Mouse (Mus musculus) layer of hippocampus, postnatal 14 days (tissue): ENCODE data around the gene Zfp292. TPM values are rescaled to one million over a fixed set of nuclear protein-coding genes. Genes with fewer than 3 reads are reported as not detected.
"Not testable (repeated sequence)": the region's sequence is repeated elsewhere in the genome, so short reads cannot be mapped to it uniquely, and the experiment has no call there.

ENCODE experiments used
- DNase-seq, 2 experiments: peaks; one replicate each; pipeline ENCODE4 v3.0.0; 2021 to 2022; ENCODE audit warnings: low spot score in 2 of 2, mixed read lengths in 1 of 2
- long read RNA-seq, 2 experiments: library from polyadenylated mRNA; stranded (forward); transcript quantifications; one replicate each; pipeline ENCODE4 v2.0.0; 2021
- total RNA-seq, 2 experiments: library from RNA; stranded (reverse); gene quantifications; 2 replicates each; pipeline ENCODE4 v1.2.3; 2021

The Zfp292 gene
- total RNA-seq: 10 to 100 TPM; 23.8 to 25.3 TPM
- long read RNA-seq, experiment 1: 0 reads
- long read RNA-seq, experiment 2, partial matches to known transcripts: 0 of 1 reads
- long read RNA-seq, experiment 2, other reads (novel, unspliced or antisense): 1 of 1 reads

GRCm38 (mm10) chr4:34882818-34883217 lies at the start of gene Zfp292:
Gene Zfp292 (minus strand): TSS chr4:34882960.
- DNase-seq: peak; percentile 94 to 96

GRCm38 (mm10) chr4:34928386-34928785 lies 45.6 kb upstream of the Zfp292 start:
- not testable (repeated sequence) for DNase-seq

- peak; percentile 49 to 76 for DNase-seq
These were observed 39.6 kb upstream of the Zfp292 start for GRCm38 (mm10) chr4:34922177-34922870.

- no peak for DNase-seq
These were observed 34.6 kb upstream of the Zfp292 start for GRCm38 (mm10) chr4:34917400-34917799.

GRCm38 (mm10) chr4:34912171-34912570 lies 29.4 kb upstream of the Zfp292 start:
- DNase-seq: no peak

GRCm38 (mm10) chr4:34911401-34911800 lies 28.6 kb upstream of the Zfp292 start:
- DNase-seq: no peak

- DNase-seq: no peak
These were observed 25.4 kb upstream of the Zfp292 start for GRCm38 (mm10) chr4:34908127-34908526.

- DNase-seq: no peak
These were observed 24.3 kb upstream of the Zfp292 start for GRCm38 (mm10) chr4:34907026-34907425.

- no peak for DNase-seq
These were observed 23.4 kb upstream of the Zfp292 start for GRCm38 (mm10) chr4:34906151-34906550.

GRCm38 (mm10) chr4:34905396-34905795 lies 22.6 kb upstream of the Zfp292 start:
- DNase-seq: no peak

- not testable (repeated sequence) for DNase-seq
These were observed 18.8 kb upstream of the Zfp292 start for GRCm38 (mm10) chr4:34901582-34901981.

GRCm38 (mm10) chr4:34901166-34901565 lies 18.4 kb upstream of the Zfp292 start:
- no peak for DNase-seq

- peak; percentile 13 to 57 for DNase-seq
These were observed 17.4 kb upstream of the Zfp292 start for GRCm38 (mm10) chr4:34900155-34900554.

GRCm38 (mm10) chr4:34899322-34899721 lies 16.6 kb upstream of the Zfp292 start:
- DNase-seq: no peak

GRCm38 (mm10) chr4:34898497-34898896 lies 15.7 kb upstream of the Zfp292 start:
- no peak for DNase-seq

GRCm38 (mm10) chr4:34893479-34893878 lies 10.7 kb upstream of the Zfp292 start, which contains the start of gene Cga:
Gene Cga (plus strand): TSS chr4:34893779.
- DNase-seq: no peak

GRCm38 (mm10) chr4:34889812-34890185 lies 7.0 kb upstream of the Zfp292 start:
- DNase-seq: no peak

GRCm38 (mm10) chr4:34889101-34889811 lies 6.5 kb upstream of the Zfp292 start:
- no peak for DNase-seq

- no peak for DNase-seq
These were observed 4.5 kb upstream of the Zfp292 start for GRCm38 (mm10) chr4:34887295-34887694.

GRCm38 (mm10) chr4:34886490-34887111 lies 3.8 kb upstream of the Zfp292 start:
- peak; percentile 69 to 80 for DNase-seq

- no peak for DNase-seq
These were observed 3.0 kb upstream of the Zfp292 start for GRCm38 (mm10) chr4:34885631-34886351.
